Mouse (Mus musculus): ENCODE results near the gene Gm21783. TPM values are rescaled to one million over a fixed set of nuclear protein-coding genes. Genes with fewer than 3 reads are reported as not detected.
"Not testable (repeated sequence)": the region's sequence is repeated elsewhere in the genome, so short reads cannot be mapped to it uniquely, and the experiment has no call there.

The Gm21783 gene
- polyA plus RNA-seq (2014; fragmentation: Nextera tagmentation; extraction: Ambion mirVana) = not detected in 2 replicates

GRCm38 (mm10) chrY:44981163-44981562 lies at the start of gene Gm21783:
Gene Gm21783 (minus strand): TSS chrY:44981263.
- not testable (repeated sequence) for H3K36me3 ChIP-seq (ENCODE audit: control insufficient read depth, insufficient read depth, low read length); H3K4me2 ChIP-seq (ENCODE audit: low read depth, low read length); H3K9ac ChIP-seq (ENCODE audit: low read depth, low read length); H3K9me3 ChIP-seq (ENCODE audit: control insufficient read depth, low read length); H3K27me3 ChIP-seq (replicated peaks; ENCODE audit: control insufficient read depth, insufficient read depth, low read length); ATAC-seq (ENCODE audit: low read depth); H3K27ac ChIP-seq (replicated peaks; ENCODE audit: low read depth, low read length); H3K4me3 ChIP-seq (ENCODE audit: low read depth, low read length); DNase-seq (ENCODE audit: low spot score); H3K4me1 ChIP-seq (ENCODE audit: control insufficient read depth, insufficient read depth, low read length)
- WGBS = no CpG with 5 or more reads among the region's 1 CpGs

Data from embryonic facial prominence, embryonic 14.5 days (tissue).